Mouse (Mus musculus) CH12.LX (cell line): ENCODE results near the gene Rab3b. TPM values are rescaled to one million over a fixed set of nuclear protein-coding genes. Genes with fewer than 3 reads are reported as not detected.

Experiments
- DNase-seq: peaks from one replicate; pipeline ENCODE4 v3.0.0-alpha.2; 2013; ENCODE audit errors: extremely low read depth
- H3K27ac ChIP-seq: 2 replicates; pipeline ENCODE4 v1.5.1; 2012; ENCODE audit warnings: low read depth, mild to moderate bottlenecking, control low read depth, moderate library complexity; ENCODE audit not compliant: insufficient read depth
- H3K27me3 ChIP-seq: replicated peaks from 2 replicates; pipeline ENCODE3; 2012; ENCODE audit warnings: inconsistent platforms
- H3K36me3 ChIP-seq, 2 experiments: replicated peaks in 1 of 2; 2 replicates each; pipeline versions ENCODE3 to v1.6.1; 2012; ENCODE audit warnings: inconsistent platforms in 1 of 2, low read length in 1 of 2, mild to moderate bottlenecking in 1 of 2, mixed read lengths in 1 of 2, moderate library complexity in 1 of 2; ENCODE audit not compliant: control insufficient read depth in 1 of 2, insufficient read depth in 1 of 2
- H3K4me1 ChIP-seq, 2 experiments: 2 replicates each; pipeline ENCODE4 v1.6.1; 2012; ENCODE audit warnings: inconsistent platforms in 1 of 2, moderate library complexity in 1 of 2; ENCODE audit not compliant: insufficient read depth in 2 of 2, control insufficient read depth in 1 of 2
- H3K4me2 ChIP-seq: 2 replicates; pipeline ENCODE4 v1.6.1; 2012; ENCODE audit warnings: low read depth, mild to moderate bottlenecking, control low read depth; ENCODE audit not compliant: poor library complexity, insufficient read depth, severe bottlenecking
- H3K4me3 ChIP-seq, 3 experiments: fragments of 150-350 bp in 1 of 3; sonication (generic) in 1 of 3; replicated peaks in 1 of 3; 2 replicates each; pipeline versions ENCODE3 to v1.5.1; 2011 to 2012; ENCODE audit warnings: low read depth in 2 of 3, low read length in 2 of 3, mild to moderate bottlenecking in 2 of 3, moderate library complexity in 2 of 3, control low read depth in 1 of 3, improper control_type of control experiment in 1 of 3, inconsistent platforms in 1 of 3, mixed read lengths in 1 of 3; ENCODE audit not compliant: poor library complexity in 1 of 3
- H3K79me2 ChIP-seq: replicated peaks from 2 replicates; pipeline ENCODE4 v1.6.1; 2012; ENCODE audit warnings: mild to moderate bottlenecking, moderate library complexity; ENCODE audit not compliant: control insufficient read depth, poor library complexity, insufficient read depth, severe bottlenecking; ENCODE audit errors: extremely low read depth
- H3K9ac ChIP-seq: 2 replicates; pipeline ENCODE4 v1.6.1; 2012; ENCODE audit warnings: low read depth, mild to moderate bottlenecking, control low read depth, moderate library complexity; ENCODE audit not compliant: insufficient read depth
- H3K9me3 ChIP-seq: replicated peaks from 2 replicates; pipeline ENCODE3; 2012; ENCODE audit warnings: low read length, inconsistent platforms, mixed read lengths
- BHLHE40 ChIP-seq: IDR thresholded peaks from 2 replicates; pipeline ENCODE4 v1.6.1; 2011; ENCODE audit warnings: mild to moderate bottlenecking, low read depth, low read length, improper control_type of control experiment
- CHD2 ChIP-seq: IDR thresholded peaks from 2 replicates; pipeline ENCODE4 v1.6.1; 2011; ENCODE audit warnings: low read length, improper control_type of control experiment
- CTCF ChIP-seq, 2 experiments: IDR thresholded peaks in 1 of 2; conservative IDR thresholded peaks in 1 of 2; 2 replicates each; pipeline ENCODE4 v1.5.1; 2011 to 2012; ENCODE audit warnings: low read depth in 2 of 2, low read length in 2 of 2, improper control_type of control experiment in 1 of 2, inconsistent platforms in 1 of 2, mild to moderate bottlenecking in 1 of 2, moderate library complexity in 1 of 2
- ELF1 ChIP-seq: IDR thresholded peaks from 2 replicates; pipeline ENCODE4 v1.6.1; 2014; ENCODE audit warnings: low read depth, mild to moderate bottlenecking, inconsistent platforms, low read length, improper control_type of control experiment
- EP300 ChIP-seq: IDR thresholded peaks from 2 replicates; pipeline ENCODE4 v1.6.1; 2011; ENCODE audit warnings: low read length, improper control_type of control experiment
- ETS1 ChIP-seq: conservative IDR thresholded peaks from 2 replicates; pipeline ENCODE4 v1.6.1; 2012; ENCODE audit warnings: low read depth, mild to moderate bottlenecking, inconsistent platforms, low read length, improper control_type of control experiment, moderate library complexity
- GABPA ChIP-seq: IDR thresholded peaks from 2 replicates; pipeline ENCODE4 v1.6.1; 2012; ENCODE audit warnings: low read depth, low read length, improper control_type of control experiment, inconsistent platforms; ENCODE audit not compliant: insufficient replicate concordance
- HCFC1 ChIP-seq: IDR thresholded peaks from 2 replicates; pipeline ENCODE4 v1.6.1; 2012; ENCODE audit warnings: low read depth, mild to moderate bottlenecking, inconsistent platforms, low read length, improper control_type of control experiment
- IRF4 ChIP-seq: IDR thresholded peaks from 2 replicates; pipeline ENCODE4 v1.6.1; 2014; ENCODE audit warnings: low read depth, mild to moderate bottlenecking, inconsistent platforms, low read length, improper control_type of control experiment
- JUN ChIP-seq: IDR thresholded peaks from 2 replicates; pipeline ENCODE4 v1.6.1; 2011; ENCODE audit warnings: low read depth, mild to moderate bottlenecking, low read length, improper control_type of control experiment, moderate library complexity; ENCODE audit not compliant: insufficient read depth
- JUND ChIP-seq: conservative IDR thresholded peaks from 2 replicates; pipeline ENCODE4 v1.6.1; 2011; ENCODE audit warnings: low read depth, low read length, improper control_type of control experiment
- MAFK ChIP-seq: IDR thresholded peaks from 2 replicates; pipeline ENCODE4 v1.6.1; 2011; ENCODE audit warnings: low read length, improper control_type of control experiment; ENCODE audit not compliant: insufficient replicate concordance
- MAX ChIP-seq: IDR thresholded peaks from 2 replicates; pipeline ENCODE4 v1.6.1; 2011; ENCODE audit warnings: low read length, improper control_type of control experiment
- MAZ ChIP-seq: IDR thresholded peaks from 2 replicates; pipeline ENCODE4 v1.6.1; 2012; ENCODE audit warnings: low read depth, mild to moderate bottlenecking, inconsistent platforms, low read length, improper control_type of control experiment, moderate library complexity
- MEF2A ChIP-seq: IDR thresholded peaks from 2 replicates; pipeline ENCODE4 v1.6.1; 2014; ENCODE audit warnings: low read depth, mild to moderate bottlenecking, inconsistent platforms, low read length, improper control_type of control experiment, borderline replicate concordance
- MXI1 ChIP-seq: IDR thresholded peaks from 2 replicates; pipeline ENCODE4 v1.6.1; 2011; ENCODE audit warnings: mild to moderate bottlenecking, low read depth, low read length, improper control_type of control experiment
- MYC ChIP-seq: IDR thresholded peaks from 2 replicates; pipeline ENCODE4 v1.6.1; 2011; ENCODE audit warnings: low read depth, mild to moderate bottlenecking, improper control_type of control experiment, low read length
- NELFE ChIP-seq: IDR thresholded peaks from 2 replicates; pipeline ENCODE4 v1.6.1; 2011; ENCODE audit warnings: low read depth, low read length, improper control_type of control experiment
- NRF1 ChIP-seq: IDR thresholded peaks from 2 replicates; pipeline ENCODE4 v1.6.1; 2014; ENCODE audit warnings: low read depth, mild to moderate bottlenecking, inconsistent platforms, low read length, improper control_type of control experiment, moderate library complexity
- PAX5 ChIP-seq: IDR thresholded peaks from 2 replicates; pipeline ENCODE4 v1.6.1; 2012; ENCODE audit warnings: low read length, inconsistent platforms, mixed read lengths
- POLR2A ChIP-seq: IDR thresholded peaks from 2 replicates; pipeline ENCODE4 v1.6.1; 2011; ENCODE audit warnings: low read depth, mild to moderate bottlenecking, improper control_type of control experiment, low read length
- POLR2AphosphoS2 ChIP-seq: IDR thresholded peaks from 2 replicates; pipeline ENCODE4 v1.6.1; 2011; ENCODE audit warnings: low read depth, low read length, improper control_type of control experiment
- RAD21 ChIP-seq: IDR thresholded peaks from 2 replicates; pipeline ENCODE4 v1.6.1; 2011; ENCODE audit warnings: low read depth, mild to moderate bottlenecking, low read length, improper control_type of control experiment, moderate library complexity
- RCOR1 ChIP-seq: conservative IDR thresholded peaks from 2 replicates; pipeline ENCODE4 v1.6.1; 2012; ENCODE audit warnings: low read depth, mild to moderate bottlenecking, inconsistent platforms, low read length, improper control_type of control experiment
- SMC3 ChIP-seq: IDR thresholded peaks from 2 replicates; pipeline ENCODE4 v1.6.1; 2011; ENCODE audit warnings: low read depth, low read length, improper control_type of control experiment
- TBP ChIP-seq: conservative IDR thresholded peaks from 2 replicates; pipeline ENCODE4 v1.6.1; 2011; ENCODE audit warnings: low read depth, low read length, improper control_type of control experiment
- UBTF ChIP-seq: IDR thresholded peaks from 2 replicates; pipeline ENCODE4 v1.6.1; 2012; ENCODE audit warnings: low read depth, mild to moderate bottlenecking, inconsistent platforms, low read length, improper control_type of control experiment, moderate library complexity
- USF1 ChIP-seq: IDR thresholded peaks from 2 replicates; pipeline ENCODE4 v1.6.1; 2014; ENCODE audit warnings: low read depth, mild to moderate bottlenecking, inconsistent platforms, low read length, improper control_type of control experiment
- USF2 ChIP-seq: conservative IDR thresholded peaks from 2 replicates; pipeline ENCODE4 v1.6.1; 2011; ENCODE audit warnings: low read depth, low read length, improper control_type of control experiment
- ZC3H11A ChIP-seq: IDR thresholded peaks from 2 replicates; pipeline ENCODE4 v1.6.1; 2012; ENCODE audit warnings: low read depth, mild to moderate bottlenecking, inconsistent platforms, low read length, improper control_type of control experiment
- ZKSCAN1 ChIP-seq: IDR thresholded peaks from 2 replicates; pipeline ENCODE4 v1.6.1; 2012; ENCODE audit warnings: low read depth, inconsistent platforms, low read length, improper control_type of control experiment, borderline replicate concordance
- ZMIZ1 ChIP-seq: IDR thresholded peaks from 2 replicates; pipeline ENCODE4 v1.6.1; 2012; ENCODE audit warnings: low read depth, mild to moderate bottlenecking, inconsistent platforms, low read length, improper control_type of control experiment
- ZNF384 ChIP-seq: IDR thresholded peaks from 2 replicates; pipeline ENCODE4 v1.6.1; 2012; ENCODE audit warnings: low read depth, low read length, improper control_type of control experiment, inconsistent platforms
- dilution Hi-C: fragments of 300-500 bp; cut with MboI; formaldehyde crosslinking; loops from 2 replicates; pipeline ENCODE4 v1.14.3; 2020; ENCODE audit warnings: low sequenced_read_pairs; ENCODE audit not compliant: extremely low pct_unique_long_range_greater_than_20kb, extremely low pct_ligation_motif_present
- in situ Hi-C: fragments of 300-500 bp; cut with MboI; formaldehyde crosslinking; loops from 3 replicates; pipeline ENCODE4 v1.14.3; 2019; ENCODE audit warnings: low sequenced_read_pairs, low pct_ligation_motif_present, low pct_unique_long_range_greater_than_20kb, mixed read lengths
- polyA plus RNA-seq: library from polyadenylated mRNA; unstranded; fragments of >175 nt; gene quantifications from 2 replicates; pipeline ENCODE4 v1.2.1, GENCODE M21; 2012; ENCODE audit warnings: low read depth; ENCODE audit not compliant: insufficient read length
- total RNA-seq, 2 experiments: library from RNA; depleted of rRNA; stranded (reverse); fragments of 300-350 nt in 1 of 2; fragments of >200 nt in 1 of 2; gene quantifications; 2 replicates each; pipeline ENCODE4 v1.2.3; 2012 to 2014

Rab3b gene
- total and polyA plus RNA-seq, 3 experiments, result 0.56 to 0.94 (median 0.85) TPM

DNA sequence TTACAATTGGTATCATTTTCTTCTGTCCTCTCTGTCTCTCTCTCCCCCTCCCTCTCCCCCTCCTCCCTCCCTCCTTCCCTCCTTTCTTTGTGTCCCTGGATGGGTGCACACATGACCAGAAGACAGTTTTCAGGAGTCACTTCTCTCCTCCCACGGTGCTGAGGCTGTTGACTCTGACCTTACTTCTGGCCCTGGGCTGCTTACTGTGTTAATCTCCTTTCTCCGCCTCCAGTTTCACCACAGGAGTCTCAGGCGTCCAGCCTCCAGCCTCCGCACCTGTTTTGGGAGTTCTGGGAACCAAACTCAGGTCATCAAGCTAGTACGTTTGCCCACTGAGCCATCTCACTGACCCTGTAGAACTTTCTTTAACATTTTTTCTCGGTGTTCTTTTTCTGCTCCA lies 25.2 kb downstream of the Rab3b start:
- Histone ChIP-seq H3K36me3 (no peaks in the 10 kb centered on the region), H3K9ac (no peak overlapping the region), H3K9me3 (no peaks in the 10 kb centered on the region), H3K27ac (no peak overlapping the region), H3K79me2 (no peaks in the 10 kb centered on the region), H3K4me2 (no peak overlapping the region), H3K27me3 (no peaks in the 10 kb centered on the region), H3K4me3 (no peak overlapping the region), H3K4me1 (peaks cover 16 to 50% of the 10 kb centered on the region in 2 experiments)
- no peak for DNase-seq
- dilution Hi-C loops (no loop called here), in situ Hi-C loops (no loop called here)
- TF ChIP-seq POLR2AphosphoS2 (no peak), MXI1 (no peak), SMC3 (no peak), POLR2A (no peak), CTCF (conservative IDR thresholded peaks at IDR 0.05 in 1 of 2, IDR thresholded peaks at IDR 0.05 in 1 of 2; ENCODE audit: low read depth in 2 of 2, low read length in 2 of 2) (no peak), IRF4 (no peak), ELF1 (no peak), NRF1 (no peak), JUND (no peak), USF1 (no peak), MEF2A (no peak), TBP (no peak), GABPA (no peak), MYC (no peak), NELFE (no peak)

GRCm38 (mm10) chr4:108904790-108905189 lies 25.9 kb downstream of the Rab3b start:
- H3K27me3 ChIP-seq, result no peaks in the 10 kb centered on the region
- H3K79me2 ChIP-seq, result no peaks in the 10 kb centered on the region
- in situ Hi-C loops (no loop called here), dilution Hi-C loops (no loop called here)
- H3K9ac ChIP-seq, result no peak overlapping the region
- H3K4me3 ChIP-seq, result no peak overlapping the region
- H3K27ac ChIP-seq, result no peak overlapping the region
- H3K4me1 ChIP-seq, result peaks cover 16 to 53% of the 10 kb centered on the region in 2 experiments
- H3K36me3 ChIP-seq, result no peaks in the 10 kb centered on the region
- H3K9me3 ChIP-seq, result no peaks in the 10 kb centered on the region
- no peak for DNase-seq
- H3K4me2 ChIP-seq, result no peak overlapping the region
- TF ChIP-seq GABPA (no peak), TBP (no peak), RCOR1 (no peak), MAX (peak; percentile 52; the same call in 1 of the 2 replicates), UBTF (no peak), ZMIZ1 (no peak), USF1 (peak; percentile 61), MAFK (no peak), USF2 (peak; percentile 75), ZKSCAN1 (no peak), EP300 (no peak), NRF1 (no peak), IRF4 (no peak), NELFE (no peak), ZC3H11A (no peak), MYC (no peak), JUN (no peak), ZNF384 (no peak), HCFC1 (no peak), CHD2 (no peak), MXI1 (no peak), BHLHE40 (peak; percentile 74), POLR2A (no peak), ETS1 (no peak), MAZ (no peak), PAX5 (no peak), RAD21 (no peak), MEF2A (no peak), ELF1 (no peak)
